Mouse (Mus musculus) bone marrow macrophage, adult 2 months (primary cell): ENCODE measurements around the gene Popdc2. TPM values are rescaled to one million over a fixed set of nuclear protein-coding genes. Genes with fewer than 3 reads are reported as not detected.

ENCODE experiments used
- H3K27ac ChIP-seq: 2 replicates; pipeline ENCODE4 v1.5.1; 2012; ENCODE audit warnings: low read depth, low read length; ENCODE audit not compliant: insufficient read depth
- H3K4me1 ChIP-seq: 2 replicates; pipeline ENCODE4 v1.6.1; 2012; ENCODE audit warnings: low read length; ENCODE audit not compliant: control insufficient read depth, insufficient read depth
- H3K4me3 ChIP-seq: 2 replicates; pipeline ENCODE4 v1.5.1; 2012; ENCODE audit warnings: mild to moderate bottlenecking, low read length, moderate library complexity; ENCODE audit not compliant: insufficient read depth
- CTCF ChIP-seq: IDR thresholded peaks from 2 replicates; pipeline ENCODE4 v1.5.1; 2012; ENCODE audit warnings: low read depth, mild to moderate bottlenecking, low read length, moderate library complexity
- POLR2A ChIP-seq: IDR thresholded peaks from 2 replicates; pipeline ENCODE4 v1.6.1; 2012; ENCODE audit warnings: mild to moderate bottlenecking, low read depth, low read length, borderline replicate concordance
- polyA plus RNA-seq: library from polyadenylated mRNA; stranded (reverse); fragments of >200 nt; gene quantifications from 2 replicates; pipeline ENCODE4 v1.2.4, GENCODE M21; 2012; ENCODE audit not compliant: missing spikeins, insufficient read depth, insufficient read length

Gene Popdc2
- polyA plus RNA-seq, 1 experiment: not detected

DNA sequence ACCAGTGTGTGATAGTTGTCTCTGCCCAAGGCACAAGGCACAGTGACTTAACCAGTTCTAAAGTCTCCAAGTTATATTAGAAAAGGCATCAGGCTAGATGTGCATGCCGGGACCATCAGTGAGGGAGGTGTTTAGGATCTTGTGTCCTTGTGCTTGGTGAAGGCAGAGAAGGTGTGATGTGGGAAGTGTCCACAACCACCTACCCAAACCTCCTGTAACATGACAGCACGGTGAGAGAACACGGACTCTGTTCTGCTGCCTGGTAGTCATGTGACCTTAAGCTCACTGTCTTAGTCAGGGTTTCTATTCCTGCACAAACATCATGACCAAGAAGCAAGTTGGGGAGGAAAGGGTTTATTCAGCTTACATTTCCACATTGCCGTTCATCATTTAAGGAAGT, 4.2 kb downstream of the Popdc2 start:
- no peak for TF ChIP-seq POLR2A
- TF ChIP-seq CTCF: no peak
- Histone ChIP-seq H3K4me1 (peaks cover 17% of the 10 kb centered on the region), H3K4me3 (no peak overlapping the region), H3K27ac (no peak overlapping the region)

DNA sequence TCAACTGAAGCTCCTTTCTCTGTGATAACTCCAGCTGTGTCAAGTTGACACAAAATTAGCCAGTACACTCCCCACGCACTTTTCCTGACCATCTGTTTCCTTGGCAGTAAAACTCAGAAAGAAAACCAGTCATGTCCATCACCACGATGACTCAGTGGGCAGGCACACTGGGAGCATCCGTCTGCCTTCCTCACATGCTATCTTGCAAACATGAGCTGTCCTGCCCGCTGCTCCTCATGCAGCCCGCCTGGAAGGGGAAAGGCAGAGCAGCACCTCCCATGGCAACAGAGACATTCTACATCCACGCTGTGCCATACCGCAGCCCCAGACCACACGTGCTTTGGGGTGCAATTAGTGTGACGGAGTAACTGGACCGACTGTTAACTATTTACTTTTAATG, 6.3 kb downstream of the Popdc2 start:
- Histone ChIP-seq H3K4me1 (peaks cover 10% of the 10 kb centered on the region), H3K27ac (no peak overlapping the region), H3K4me3 (no peak overlapping the region)
- TF ChIP-seq CTCF: no peak
- TF ChIP-seq POLR2A: no peak

GRCm38 (mm10) chr16:38369000-38369399, 7.0 kb downstream of the Popdc2 start:
- H3K4me1 ChIP-seq: peaks cover 9% of the 10 kb centered on the region
- no peak overlapping the region for H3K4me3 ChIP-seq
- TF ChIP-seq POLR2A: no peak
- no peak for TF ChIP-seq CTCF
- H3K27ac ChIP-seq: no peak overlapping the region

- Histone ChIP-seq H3K4me1 (peaks cover 9% of the 10 kb centered on the region), H3K4me3 (no peak overlapping the region), H3K27ac (no peak overlapping the region)
- TF ChIP-seq POLR2A (no peak), CTCF (no peak)
These were observed 7.4 kb downstream of the Popdc2 start for GRCm38 (mm10) chr16:38369431-38369830.

GRCm38 (mm10) chr16:38369992-38370484, 8.0 kb downstream of the Popdc2 start:
- Histone ChIP-seq H3K4me3 (no peak overlapping the region), H3K4me1 (peaks cover 9% of the 10 kb centered on the region), H3K27ac (no peak overlapping the region)
- TF ChIP-seq CTCF (no peak), POLR2A (no peak)

GRCm38 (mm10) chr16:38370633-38371374, 8.8 kb downstream of the Popdc2 start:
- TF ChIP-seq CTCF (no peak), POLR2A (no peak)
- peaks cover 9% of the 10 kb centered on the region for H3K4me1 ChIP-seq
- H3K4me3 ChIP-seq: no peak overlapping the region
- H3K27ac ChIP-seq: no peak overlapping the region

GRCm38 (mm10) chr16:38371705-38372296, 9.8 kb downstream of the Popdc2 start:
- no peak overlapping the region for H3K4me3 ChIP-seq
- H3K4me1 ChIP-seq: peaks cover 6% of the 10 kb centered on the region

DNA sequence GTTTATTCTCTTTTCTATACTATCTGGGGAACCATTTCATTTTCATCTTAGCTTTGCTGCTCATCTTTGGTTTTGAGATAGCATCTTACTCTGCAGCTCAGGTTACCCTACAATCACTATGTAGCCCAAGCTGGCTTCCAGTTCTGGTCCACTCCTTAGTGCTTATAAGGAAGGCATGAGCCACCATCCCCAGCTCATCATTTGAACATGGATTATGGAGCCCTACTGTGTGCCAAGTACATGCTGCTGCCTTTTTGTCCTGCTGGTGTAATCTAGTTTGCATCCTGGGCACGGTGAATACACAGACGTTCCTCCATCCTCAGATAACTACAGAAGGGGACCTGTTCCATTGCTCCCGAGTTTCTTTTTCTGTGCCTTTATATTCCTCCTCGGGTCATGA, 10.9 kb downstream of the Popdc2 start:
- H3K27ac ChIP-seq: no peak overlapping the region
- peaks cover 11% of the 10 kb centered on the region for H3K4me1 ChIP-seq
- H3K4me3 ChIP-seq: no peak overlapping the region

More at GRCm38 (mm10) chr16:38371705-38372296, 9.8 kb downstream of the Popdc2 start:
- H3K27ac ChIP-seq: no peak overlapping the region
- TF ChIP-seq POLR2A: no peak

DNA sequence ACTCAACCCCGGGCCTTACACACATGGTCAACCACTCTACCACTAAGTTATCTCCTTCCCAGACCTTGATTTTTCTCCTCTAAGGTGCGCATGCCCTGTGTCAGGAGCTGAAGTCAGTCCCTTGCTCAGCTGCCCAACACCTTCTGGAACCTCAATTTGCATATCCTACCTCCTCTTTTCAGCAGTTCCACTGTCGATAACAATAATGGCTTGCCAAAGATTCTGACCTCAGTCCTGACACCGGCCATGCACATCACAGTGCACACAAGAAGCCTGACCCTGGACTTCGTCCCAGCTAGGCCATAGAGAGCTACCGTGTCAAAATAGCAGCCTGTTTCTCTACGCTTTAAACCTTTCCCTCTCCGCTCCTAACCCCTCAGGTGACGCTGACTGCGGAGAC, 11.4 kb downstream of the Popdc2 start:
- Histone ChIP-seq H3K4me3 (no peak overlapping the region), H3K4me1 (peaks cover 9% of the 10 kb centered on the region), H3K27ac (no peak overlapping the region)
- TF ChIP-seq CTCF (no peak), POLR2A (no peak)

More for the DNA sequence above, 10.9 kb downstream of the Popdc2 start:
- TF ChIP-seq POLR2A (no peak), CTCF (no peak)

DNA sequence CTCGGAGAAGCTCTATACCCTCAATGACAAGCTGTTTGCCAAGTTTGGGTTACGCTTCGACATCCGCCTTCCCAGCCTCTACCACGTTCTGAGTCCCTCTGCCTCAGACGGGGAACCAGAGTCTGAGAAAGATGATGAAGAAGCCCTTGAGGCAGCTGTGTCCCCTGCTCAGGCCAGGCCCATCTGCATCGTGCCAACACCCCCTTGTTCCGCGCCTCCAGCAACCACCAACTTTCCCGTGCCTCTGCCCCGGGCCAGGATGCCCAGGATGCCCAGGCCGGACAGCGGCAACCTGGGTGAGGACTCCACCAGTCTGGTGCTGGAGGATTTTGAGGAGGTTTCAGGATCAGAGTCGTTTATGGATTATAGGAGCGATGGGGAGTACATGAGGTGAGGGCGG, 11.9 kb downstream of the Popdc2 start:
- peaks cover 6% of the 10 kb centered on the region; the same call in 1 of the 2 replicates for H3K4me1 ChIP-seq
- TF ChIP-seq CTCF: no peak
- no peak for TF ChIP-seq POLR2A
- H3K27ac ChIP-seq: no peak overlapping the region
- no peak overlapping the region for H3K4me3 ChIP-seq

GRCm38 (mm10) chr16:38374379-38375140, 12.6 kb downstream of the Popdc2 start:
- no peak overlapping the region for H3K27ac ChIP-seq
- peaks cover 4% of the 10 kb centered on the region; the same call in 1 of the 2 replicates for H3K4me1 ChIP-seq
- no peak for TF ChIP-seq CTCF
- TF ChIP-seq POLR2A: no peak
- no peak overlapping the region for H3K4me3 ChIP-seq
